Mouse (Mus musculus) liver, embryonic 16.5 days (tissue): ENCODE results near the gene Pcbp3. TPM values are rescaled to one million over a fixed set of nuclear protein-coding genes. Genes with fewer than 3 reads are reported as not detected.

Source experiments
- ATAC-seq: fragments of 200-750 bp; cut with Nextera tagmentation; 2 replicates; pipeline ENCODE4 v1.8.0; 2017; ENCODE audit warnings: low read depth, mild to moderate bottlenecking, moderate number of reproducible peaks, moderate library complexity
- H3K27ac ChIP-seq: fragments of 300-500 bp; sonication (generic); 2 replicates; pipeline ENCODE4 v1.5.1; 2014; ENCODE audit warnings: mild to moderate bottlenecking, low read length
- H3K27me3 ChIP-seq: fragments of 300-500 bp; sonication (generic); 2 replicates; pipeline ENCODE4 v1.6.1; 2014; ENCODE audit warnings: low read depth, low read length, mixed read lengths; ENCODE audit not compliant: control insufficient read depth, insufficient read depth
- H3K36me3 ChIP-seq: fragments of 300-500 bp; sonication (generic); 2 replicates; pipeline ENCODE4 v1.6.1; 2014; ENCODE audit warnings: mild to moderate bottlenecking; ENCODE audit not compliant: control insufficient read depth, insufficient read depth
- H3K4me1 ChIP-seq: fragments of 300-500 bp; sonication (generic); 2 replicates; pipeline ENCODE4 v1.6.1; 2014; ENCODE audit warnings: low read depth, low read length, mixed read lengths; ENCODE audit not compliant: control insufficient read depth
- H3K4me2 ChIP-seq: fragments of 300-500 bp; sonication (generic); 2 replicates; pipeline ENCODE4 v1.6.1; 2014; ENCODE audit warnings: low read depth, low read length, mixed read lengths
- H3K4me3 ChIP-seq: fragments of 300-500 bp; sonication (generic); 2 replicates; pipeline ENCODE4 v1.5.1; 2014; ENCODE audit warnings: low read depth, mild to moderate bottlenecking, low read length
- H3K9ac ChIP-seq: fragments of 300-500 bp; sonication (generic); 2 replicates; pipeline ENCODE4 v1.6.1; 2014; ENCODE audit warnings: low read depth, low read length
- H3K9me3 ChIP-seq: fragments of 300-500 bp; sonication (generic); replicated peaks from 2 replicates; pipeline ENCODE4 v1.6.1; 2016; ENCODE audit warnings: low read length; ENCODE audit not compliant: control insufficient read depth
- WGBS: fragments of 180-500 bp; shearing (Covaris S2); extraction: QIAGEN DNeasy Blood & Tissue Kit; methylation state at CpG from one replicate; pipeline ENCODE4 v1.1.7; 2014; ENCODE audit not compliant: insufficient replicate concordance; 5-methylcytosine and 5-hydroxymethylcytosine counted together
- polyA plus RNA-seq: library from polyadenylated mRNA; unstranded; fragments of >200 nt; fragmentation: Nextera tagmentation; extraction: Ambion mirVana; gene quantifications from 2 replicates; pipeline ENCODE4 v1.2.1, GENCODE M21; 2015

Gene Pcbp3
- polyA plus RNA-seq, 1 experiment from 2014 or later: 3.8 TPM

- WGBS: 50% methylated on average over 6 of the region's 6 CpGs
- ATAC-seq: peak; percentile 56
- H3K27ac ChIP-seq: no peak overlapping the region
- H3K9ac ChIP-seq: no peak overlapping the region
- no peak overlapping the region for H3K4me3 ChIP-seq
- no peak overlapping the region for H3K4me2 ChIP-seq
- H3K9me3 ChIP-seq: no peaks in the 10 kb centered on the region
- no peaks in the 10 kb centered on the region for H3K36me3 ChIP-seq
- H3K4me1 ChIP-seq: no peaks in the 10 kb centered on the region; the same call in 1 of the 2 replicates
- no peaks in the 10 kb centered on the region for H3K27me3 ChIP-seq
Observed at GRCm38 (mm10) chr10:76875310-76875709, 86.4 kb downstream of the Pcbp3 start.

GRCm38 (mm10) chr10:76874879-76875278, 86.8 kb downstream of the Pcbp3 start:
- no peaks in the 10 kb centered on the region for H3K27me3 ChIP-seq
- H3K27ac ChIP-seq: no peak overlapping the region
- H3K4me1 ChIP-seq: no peaks in the 10 kb centered on the region; the same call in 1 of the 2 replicates
- no peak overlapping the region for H3K4me3 ChIP-seq
- no peaks in the 10 kb centered on the region for H3K36me3 ChIP-seq
- no peak overlapping the region for H3K9ac ChIP-seq
- WGBS: 59% methylated on average over 5 of the region's 5 CpGs
- no peak overlapping the region for H3K4me2 ChIP-seq
- no peak for ATAC-seq
- H3K9me3 ChIP-seq: no peaks in the 10 kb centered on the region

GRCm38 (mm10) chr10:76874398-76874797, 87.3 kb downstream of the Pcbp3 start:
- WGBS: 65% methylated on average over 1 of the region's 1 CpGs
- no peaks in the 10 kb centered on the region for H3K9me3 ChIP-seq
- H3K4me2 ChIP-seq: no peak overlapping the region
- H3K4me3 ChIP-seq: no peak overlapping the region
- H3K27me3 ChIP-seq: no peaks in the 10 kb centered on the region
- peak; percentile 37; the same call in 1 of the 2 replicates for ATAC-seq
- H3K9ac ChIP-seq: no peak overlapping the region
- H3K4me1 ChIP-seq: no peaks in the 10 kb centered on the region; the same call in 1 of the 2 replicates
- H3K36me3 ChIP-seq: no peaks in the 10 kb centered on the region
- H3K27ac ChIP-seq: no peak overlapping the region

- Histone ChIP-seq H3K4me2 (no peak overlapping the region), H3K27me3 (no peaks in the 10 kb centered on the region), H3K27ac (no peak overlapping the region), H3K9me3 (no peaks in the 10 kb centered on the region), H3K4me3 (no peak overlapping the region), H3K4me1 (no peaks in the 10 kb centered on the region; the same call in 1 of the 2 replicates), H3K36me3 (no peaks in the 10 kb centered on the region), H3K9ac (no peak overlapping the region)
- ATAC-seq: no peak
- WGBS: 47% methylated on average over 10 of the region's 10 CpGs
Observed at GRCm38 (mm10) chr10:76873948-76874347, 87.7 kb downstream of the Pcbp3 start.

GRCm38 (mm10) chr10:76872736-76873135, 89.0 kb downstream of the Pcbp3 start:
- Histone ChIP-seq H3K27ac (no peak overlapping the region), H3K9me3 (no peaks in the 10 kb centered on the region), H3K36me3 (no peaks in the 10 kb centered on the region), H3K27me3 (no peaks in the 10 kb centered on the region), H3K4me1 (no peaks in the 10 kb centered on the region; the same call in 1 of the 2 replicates), H3K9ac (no peak overlapping the region), H3K4me2 (no peak overlapping the region), H3K4me3 (no peak overlapping the region)
- 74% methylated on average over 8 of the region's 8 CpGs for WGBS
- no peak for ATAC-seq

- Histone ChIP-seq H3K4me2 (no peak overlapping the region), H3K9ac (no peak overlapping the region), H3K27ac (no peak overlapping the region), H3K4me3 (no peak overlapping the region), H3K27me3 (no peaks in the 10 kb centered on the region), H3K9me3 (no peaks in the 10 kb centered on the region), H3K36me3 (no peaks in the 10 kb centered on the region), H3K4me1 (no peaks in the 10 kb centered on the region)
- no peak for ATAC-seq
Observed at GRCm38 (mm10) chr10:76865936-76866335, 95.8 kb downstream of the Pcbp3 start.

- H3K4me1 ChIP-seq: no peaks in the 10 kb centered on the region
- no peak overlapping the region for H3K27ac ChIP-seq
- no peak for ATAC-seq
- no peaks in the 10 kb centered on the region for H3K9me3 ChIP-seq
- 51% methylated on average over 3 of the region's 3 CpGs for WGBS
- H3K4me3 ChIP-seq: no peak overlapping the region
- no peaks in the 10 kb centered on the region for H3K36me3 ChIP-seq
- H3K9ac ChIP-seq: no peak overlapping the region
- H3K27me3 ChIP-seq: no peaks in the 10 kb centered on the region
- H3K4me2 ChIP-seq: no peak overlapping the region
Observed at GRCm38 (mm10) chr10:76860998-76861397, 100.7 kb downstream of the Pcbp3 start.

- 66% methylated on average over 12 of the region's 12 CpGs for WGBS
- no peaks in the 10 kb centered on the region for H3K27me3 ChIP-seq
- H3K4me2 ChIP-seq: no peak overlapping the region
- H3K36me3 ChIP-seq: no peaks in the 10 kb centered on the region
- no peak for ATAC-seq
- H3K4me3 ChIP-seq: no peak overlapping the region
- no peak overlapping the region for H3K27ac ChIP-seq
- no peaks in the 10 kb centered on the region for H3K4me1 ChIP-seq
- no peak overlapping the region for H3K9ac ChIP-seq
- H3K9me3 ChIP-seq: no peaks in the 10 kb centered on the region
Observed at GRCm38 (mm10) chr10:76859355-76860127, 102.1 kb downstream of the Pcbp3 start.

- Histone ChIP-seq H3K27ac (no peak overlapping the region), H3K27me3 (no peaks in the 10 kb centered on the region), H3K4me2 (no peak overlapping the region), H3K4me3 (no peak overlapping the region), H3K36me3 (no peaks in the 10 kb centered on the region), H3K9ac (no peak overlapping the region), H3K9me3 (no peaks in the 10 kb centered on the region), H3K4me1 (no peaks in the 10 kb centered on the region)
- WGBS: 70% methylated on average over 2 of the region's 2 CpGs
- ATAC-seq: no peak
Observed at GRCm38 (mm10) chr10:76857879-76858278, 103.8 kb downstream of the Pcbp3 start.
